Mouse (Mus musculus) lung, adult 2 months (tissue): ENCODE data around the gene Tppp2. TPM values are rescaled to one million over a fixed set of nuclear protein-coding genes. Genes with fewer than 3 reads are reported as not detected.
"Not testable (repeated sequence)": the region's sequence is repeated elsewhere in the genome, so short reads cannot be mapped to it uniquely, and the experiment has no call there.

Experiments
- DNase-seq: peaks from one replicate; pipeline ENCODE4 v3.0.0; 2022
- H3K4me1 ChIP-seq: fragments of 200-500 bp; 2 replicates; pipeline ENCODE4 v1.6.1; 2011; ENCODE audit warnings: low read length; ENCODE audit not compliant: control insufficient read depth, insufficient read depth
- H3K4me3 ChIP-seq: fragments of 200-500 bp; replicated peaks from 2 replicates; pipeline ENCODE3; 2011; ENCODE audit warnings: low read depth, mild to moderate bottlenecking, control low read depth, low read length; ENCODE audit errors: extremely low read depth
- CTCF ChIP-seq: fragments of 200-500 bp; IDR thresholded peaks from 2 replicates; pipeline ENCODE4 v1.5.1; 2011; ENCODE audit warnings: mild to moderate bottlenecking, low read length, control low read depth; ENCODE audit not compliant: insufficient read depth
- POLR2A ChIP-seq: fragments of 200-500 bp; IDR thresholded peaks from 2 replicates; pipeline ENCODE4 v1.6.1; 2011; ENCODE audit warnings: low read depth, mild to moderate bottlenecking, control low read depth, low read length, borderline replicate concordance; ENCODE audit errors: extremely low read depth
- WGBS: fragments of 180-500 bp; shearing (Covaris S2); methylation state at CpG from one replicate; pipeline ENCODE4 v1.1.7; 2018; 5-methylcytosine and 5-hydroxymethylcytosine counted together
- polyA plus RNA-seq: library from polyadenylated mRNA; depleted of rRNA; stranded (reverse); fragments of >200 nt; gene quantifications from 2 replicates; pipeline ENCODE4 v1.2.3, GENCODE M21; 2012

The Tppp2 gene
- polyA plus RNA-seq, 1 experiment = not detected

- Histone ChIP-seq H3K4me1 (no peaks in the 10 kb centered on the region), H3K4me3 (no peak overlapping the region)
- TF ChIP-seq CTCF = no peak
- TF ChIP-seq POLR2A = no peak
- 60% methylated on average over 16 of the region's 16 CpGs for WGBS
- no peak for DNase-seq
Measured at GRCm38 (mm10) chr14:51921759-51922570, 3.7 kb downstream of the Tppp2 start.

- DNase-seq = no peak
- Histone ChIP-seq H3K4me1 (no peaks in the 10 kb centered on the region), H3K4me3 (no peak within 1 kb of the TSS)
- no peak for TF ChIP-seq POLR2A
- no peak for TF ChIP-seq CTCF
- WGBS = 85% methylated on average over 7 of the region's 7 CpGs
Measured at GRCm38 (mm10) chr14:51922571-51922865, 4.3 kb downstream of the Tppp2 start, which contains the start of gene Rnase13. TSS of gene Rnase13 (minus strand) at chr14:51922773.

DNA sequence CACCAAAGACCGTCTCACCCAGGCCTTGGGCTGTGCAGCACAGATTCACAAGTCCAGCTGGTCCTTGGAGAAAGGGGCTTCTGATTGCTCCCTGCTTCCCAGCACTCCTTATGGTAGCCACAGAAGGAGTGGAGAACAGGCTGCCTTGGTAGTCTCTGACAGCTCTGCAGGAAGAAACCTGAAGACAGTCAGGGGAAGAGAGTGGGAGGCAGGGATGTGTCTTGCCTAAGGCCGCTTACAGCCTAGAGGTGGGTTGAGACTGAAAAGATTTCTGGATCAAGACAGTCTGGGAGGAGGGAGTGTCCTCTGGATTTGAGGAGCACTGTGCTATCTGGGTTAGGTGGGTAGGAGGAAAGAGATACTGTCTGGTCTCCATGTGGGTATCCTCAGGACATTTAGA is 4.7 kb downstream of the Tppp2 start:
- DNase-seq = no peak
- TF ChIP-seq POLR2A = no peak
- TF ChIP-seq CTCF = no peak
- Histone ChIP-seq H3K4me3 (no peak overlapping the region), H3K4me1 (no peaks in the 10 kb centered on the region)
- 91% methylated on average over 2 of the region's 2 CpGs for WGBS

GRCm38 (mm10) chr14:51923492-51923891 is 5.3 kb downstream of the Tppp2 start:
- DNase-seq = no peak
- TF ChIP-seq CTCF (no peak), POLR2A (no peak)
- Histone ChIP-seq H3K4me1 (no peaks in the 10 kb centered on the region), H3K4me3 (no peak overlapping the region)
- WGBS = 71% methylated on average over 4 of the region's 4 CpGs

DNA sequence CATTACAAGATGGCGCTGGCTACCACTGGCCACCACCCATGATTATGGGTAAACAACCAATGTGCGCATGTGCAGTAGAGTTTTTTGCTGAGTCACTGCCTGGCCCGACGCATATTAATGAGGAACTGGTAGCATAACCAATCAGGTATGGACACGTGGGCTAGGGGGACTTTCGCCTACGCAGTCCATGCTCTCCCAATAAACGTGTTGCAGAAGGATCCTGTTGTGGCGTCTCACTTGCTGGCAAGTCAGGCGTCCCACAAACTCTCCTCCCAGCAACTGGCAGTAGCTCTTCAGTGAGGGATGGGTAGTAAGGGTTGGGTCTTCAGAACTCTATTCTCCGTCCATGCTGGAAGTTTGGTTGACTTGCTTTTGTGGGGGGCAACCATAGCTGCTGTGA is 8.7 kb downstream of the Tppp2 start:
- DNase-seq, H3K4me3 ChIP-seq, H3K4me1 ChIP-seq: not testable (repeated sequence)
- WGBS = 95% methylated on average over 11 of the region's 11 CpGs

GRCm38 (mm10) chr14:51929309-51929943 is 11.2 kb downstream of the Tppp2 start:
- 56% methylated on average over 8 of the region's 8 CpGs for WGBS
- DNase-seq = peak; percentile 28
- peak overlapping the region; percentile 22 for H3K4me3 ChIP-seq
- H3K4me1 ChIP-seq = no peaks in the 10 kb centered on the region
- peak; percentile 69; the same call in 1 of the 2 replicates for TF ChIP-seq POLR2A
- TF ChIP-seq CTCF = no peak

DNA sequence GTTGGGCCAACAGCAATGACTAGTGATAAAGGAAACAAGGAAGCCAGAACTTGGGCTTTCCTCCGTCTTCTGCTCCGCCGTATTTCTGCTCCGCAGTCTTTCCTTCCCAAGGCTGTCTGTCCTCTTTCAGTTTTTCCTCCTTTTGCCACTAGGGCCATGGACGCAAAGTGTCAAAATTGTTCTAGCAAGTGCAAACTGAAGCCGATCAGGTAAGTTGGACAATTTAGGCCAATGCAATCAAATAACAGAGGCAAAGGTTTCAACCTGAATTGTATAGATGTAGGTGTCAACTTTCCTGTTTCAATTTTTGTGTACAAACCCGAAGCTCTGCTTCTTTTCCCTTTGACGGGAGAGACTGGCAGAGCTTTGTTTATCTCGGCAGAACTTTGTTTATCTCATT is 11.7 kb downstream of the Tppp2 start:
- no peak for DNase-seq
- WGBS = 43% methylated on average over 9 of the region's 9 CpGs
- H3K4me3 ChIP-seq = peak overlapping the region; percentile 22
- H3K4me1 ChIP-seq = no peaks in the 10 kb centered on the region
- TF ChIP-seq POLR2A (no peak), CTCF (no peak)

GRCm38 (mm10) chr14:51930824-51931223 is 12.6 kb downstream of the Tppp2 start:
- DNase-seq = peak; percentile 24
- TF ChIP-seq CTCF (peak; percentile 69), POLR2A (no peak)
- no peak overlapping the region for H3K4me3 ChIP-seq
- no peaks in the 10 kb centered on the region for H3K4me1 ChIP-seq
- WGBS = 31% methylated on average over 5 of the region's 5 CpGs

DNA sequence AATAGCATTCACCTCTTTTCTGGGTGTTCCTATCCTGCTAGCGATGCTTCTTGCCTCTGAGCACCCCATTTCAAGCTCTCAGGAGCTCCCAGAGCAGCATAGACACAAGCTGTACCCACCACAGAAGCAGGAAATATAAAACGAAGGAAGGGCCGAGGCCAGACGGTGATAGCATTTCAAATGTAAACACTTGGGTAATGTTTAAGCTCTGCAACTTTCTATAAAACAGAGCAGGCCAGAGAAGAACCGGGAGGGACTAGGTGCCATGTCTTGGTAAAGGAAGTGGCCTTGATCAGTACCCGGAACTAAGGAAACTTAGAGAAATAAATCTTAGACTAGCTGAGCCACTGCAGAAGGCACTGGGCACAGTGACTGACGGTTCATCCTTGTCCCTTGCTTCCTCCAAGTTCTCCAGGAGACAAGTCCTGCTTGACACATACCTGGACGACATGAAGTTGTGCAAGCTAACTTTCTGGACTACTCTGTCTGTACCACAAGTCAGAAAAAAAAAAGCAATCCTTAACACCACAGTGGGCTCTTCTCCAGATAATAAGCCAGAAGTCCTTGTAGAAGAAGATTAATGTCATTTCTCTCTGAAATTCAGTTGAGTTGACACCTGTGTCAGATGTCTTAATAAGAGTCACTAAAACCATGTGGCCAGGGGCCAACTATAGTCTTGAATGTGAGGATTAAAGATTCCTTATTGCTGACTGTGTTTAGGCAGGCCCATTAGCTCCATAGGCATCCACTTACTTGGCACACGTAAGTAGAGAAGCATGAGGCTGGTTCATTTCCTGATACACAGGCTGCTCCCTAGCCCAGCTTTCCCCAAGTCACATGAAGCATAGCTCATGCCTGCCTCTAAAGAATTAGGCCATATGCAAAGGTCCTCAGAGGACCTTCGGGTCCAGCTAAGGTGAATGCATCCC is 14.1 kb downstream of the Tppp2 start:
- no peak for DNase-seq
- TF ChIP-seq CTCF (no peak), POLR2A (no peak)
- Histone ChIP-seq H3K4me1 (no peaks in the 10 kb centered on the region), H3K4me3 (no peak overlapping the region)
- WGBS = 36% methylated on average over 10 of the region's 10 CpGs

- Histone ChIP-seq H3K4me3 (no peak overlapping the region), H3K4me1 (no peaks in the 10 kb centered on the region; the same call in 1 of the 2 replicates)
- 86% methylated on average over 9 of the region's 9 CpGs for WGBS
- no peak for DNase-seq
- no peak for TF ChIP-seq POLR2A
- no peak for TF ChIP-seq CTCF
Measured at GRCm38 (mm10) chr14:51939005-51939404, 20.8 kb downstream of the Tppp2 start.
